Mouse (Mus musculus) hindbrain, postnatal 0 days (tissue): ENCODE measurements at regions not wholly inside any gene's neighbourhood (a gene's known extent, or its start where the extent isn't known, plus 50 kb on each side); places are given as distances from the start of the nearest gene placed in this dataset.
"Not testable (repeated sequence)": the region's sequence is repeated elsewhere in the genome, so short reads cannot be mapped to it uniquely, and the experiment has no call there.

ENCODE experiments used
- ATAC-seq: fragments of 200-750 bp; cut with Nextera tagmentation; 2 replicates; pipeline ENCODE4 v1.8.0; 2017; ENCODE audit warnings: mild to moderate bottlenecking, moderate TSS enrichment, moderate library complexity
- DNase-seq: peaks from one replicate; pipeline ENCODE4 v3.0.0-alpha.2; 2015; ENCODE audit warnings: low spot score
- H3K27ac ChIP-seq: fragments of 300-500 bp; sonication (generic); 2 replicates; pipeline ENCODE4 v1.5.1; 2014; ENCODE audit warnings: mild to moderate bottlenecking
- H3K27me3 ChIP-seq: fragments of 300-500 bp; sonication (generic); 2 replicates; pipeline ENCODE4 v1.6.1; 2014; ENCODE audit warnings: low read length, mixed read lengths; ENCODE audit not compliant: insufficient read depth
- H3K36me3 ChIP-seq: fragments of 300-500 bp; sonication (generic); 2 replicates; pipeline ENCODE4 v1.6.1; 2014; ENCODE audit warnings: low read length, mixed read lengths; ENCODE audit not compliant: insufficient read depth
- H3K4me1 ChIP-seq: fragments of 300-500 bp; sonication (generic); 2 replicates; pipeline ENCODE4 v1.6.1; 2014; ENCODE audit warnings: antibody characterized with exemption, low read length, mixed read lengths; ENCODE audit not compliant: insufficient read depth
- H3K4me2 ChIP-seq: fragments of 300-500 bp; sonication (generic); 2 replicates; pipeline ENCODE4 v1.6.1; 2014; ENCODE audit warnings: low read depth, mild to moderate bottlenecking, low read length, moderate library complexity, mixed read lengths
- H3K4me3 ChIP-seq: fragments of 300-500 bp; sonication (generic); 2 replicates; pipeline ENCODE4 v1.5.1; 2014; ENCODE audit warnings: low read length
- H3K9ac ChIP-seq: fragments of 300-500 bp; sonication (generic); replicated peaks from 2 replicates; pipeline ENCODE4 v1.6.1; 2014; ENCODE audit warnings: mild to moderate bottlenecking, low read length, moderate library complexity, mixed read lengths
- H3K9me3 ChIP-seq: fragments of 300-500 bp; sonication (generic); 2 replicates; pipeline ENCODE4 v1.6.1; 2016; ENCODE audit warnings: low read length, mixed read lengths
- CTCF ChIP-seq: IDR thresholded peaks from 2 replicates; pipeline ENCODE4 v1.5.1; 2016; ENCODE audit warnings: antibody characterized with exemption, control low read depth, low read depth
- WGBS: fragments of 180-500 bp; shearing (Covaris S2); extraction: QIAGEN DNeasy Blood & Tissue Kit; methylation state at CpG from one replicate; pipeline ENCODE4 v1.1.7; 2014; 5-methylcytosine and 5-hydroxymethylcytosine counted together

- no peak overlapping the region for H3K9ac ChIP-seq
- no peaks in the 10 kb centered on the region for H3K9me3 ChIP-seq
- WGBS, result 65% methylated on average over 1 of the region's 1 CpGs
- no peaks in the 10 kb centered on the region for H3K4me1 ChIP-seq
- no peaks in the 10 kb centered on the region for H3K27me3 ChIP-seq
- no peak overlapping the region for H3K4me3 ChIP-seq
- ATAC-seq (no peak), DNase-seq (no peak)
- no peak for TF ChIP-seq CTCF
- no peak overlapping the region for H3K4me2 ChIP-seq
- H3K27ac ChIP-seq, result no peak overlapping the region
- H3K36me3 ChIP-seq, result no peaks in the 10 kb centered on the region
Observed at GRCm38 (mm10) chr8:55465419-55465818, 441.3 kb downstream of the Adam29 start.

DNA sequence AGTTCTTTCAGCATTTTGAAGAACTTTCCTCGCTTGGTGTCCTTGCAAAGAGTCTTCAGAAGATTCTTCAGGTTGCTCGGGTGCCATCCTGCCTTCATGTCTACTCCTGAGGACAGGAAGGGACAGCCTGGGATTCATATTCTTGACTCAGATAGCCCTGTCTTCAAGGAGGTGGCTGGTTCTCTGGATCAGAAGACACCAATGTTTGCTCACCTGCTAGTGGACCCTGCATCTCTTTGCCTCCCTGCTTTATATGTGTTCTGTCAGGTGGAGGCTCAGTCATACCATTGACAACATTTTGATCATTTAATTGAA, 441.9 kb downstream of the Adam29 start:
- no peak overlapping the region for H3K4me3 ChIP-seq
- H3K4me2 ChIP-seq, result no peak overlapping the region
- 73% methylated on average over 2 of the region's 2 CpGs for WGBS
- H3K27me3 ChIP-seq, result no peaks in the 10 kb centered on the region
- no peaks in the 10 kb centered on the region for H3K36me3 ChIP-seq
- ATAC-seq, result no peak
- TF ChIP-seq CTCF, result no peak
- H3K9ac ChIP-seq, result no peak overlapping the region
- no peak overlapping the region for H3K27ac ChIP-seq
- H3K4me1 ChIP-seq, result no peaks in the 10 kb centered on the region
- DNase-seq, result no peak
- no peaks in the 10 kb centered on the region for H3K9me3 ChIP-seq

- H3K36me3 ChIP-seq, result no peaks in the 10 kb centered on the region
- H3K27me3 ChIP-seq, result no peaks in the 10 kb centered on the region
- H3K4me3 ChIP-seq, result no peak overlapping the region
- 77% methylated on average over 5 of the region's 5 CpGs for WGBS
- ATAC-seq (no peak), DNase-seq (no peak)
- H3K4me1 ChIP-seq, result no peaks in the 10 kb centered on the region
- H3K9ac ChIP-seq, result no peak overlapping the region
- TF ChIP-seq CTCF, result no peak
- no peak overlapping the region for H3K4me2 ChIP-seq
- no peaks in the 10 kb centered on the region for H3K9me3 ChIP-seq
- no peak overlapping the region for H3K27ac ChIP-seq
Observed at GRCm38 (mm10) chr8:55464036-55464854, 442.5 kb downstream of the Adam29 start.

- not testable (repeated sequence) for H3K27ac ChIP-seq, DNase-seq, H3K9ac ChIP-seq, H3K4me3 ChIP-seq, ATAC-seq, H3K27me3 ChIP-seq, H3K36me3 ChIP-seq, H3K9me3 ChIP-seq, H3K4me1 ChIP-seq, H3K4me2 ChIP-seq
- WGBS, result 91% methylated on average over 5 of the region's 5 CpGs
Observed at GRCm38 (mm10) chr8:55460790-55461189, 446.0 kb downstream of the Adam29 start.

- Histone ChIP-seq H3K4me2 (no peak overlapping the region), H3K27ac (no peak overlapping the region), H3K4me1 (no peaks in the 10 kb centered on the region), H3K36me3 (no peaks in the 10 kb centered on the region), H3K4me3 (no peak overlapping the region), H3K9me3 (no peaks in the 10 kb centered on the region), H3K27me3 (no peaks in the 10 kb centered on the region), H3K9ac (no peak overlapping the region)
- no peak for DNase-seq
- ATAC-seq, result no peak
- 66% methylated on average over 2 of the region's 2 CpGs for WGBS
- no peak for TF ChIP-seq CTCF
Observed at GRCm38 (mm10) chr8:55457436-55457835, 449.3 kb downstream of the Adam29 start.
